Mouse (Mus musculus): Measurements from ENCODE around the gene Dusp22.

Gene Dusp22

GRCm38 (mm10) chr13:30659613-30660505 lies at the start of gene Dusp22:
Gene Dusp22, plus strand, starts transcription at chr13:30659999.
- DNase-seq = peak; percentile 85

GRCm38 (mm10) chr13:30612079-30612794 lies 47.6 kb upstream of the Dusp22 start:
- DNase-seq = no peak

GRCm38 (mm10) chr13:30619684-30620083 lies 40.1 kb upstream of the Dusp22 start:
- no peak for DNase-seq

GRCm38 (mm10) chr13:30628195-30629048 lies 31.4 kb upstream of the Dusp22 start:
- peak; percentile 18 for DNase-seq

- DNase-seq = no peak
Measured at GRCm38 (mm10) chr13:30629794-30630410, 29.9 kb upstream of the Dusp22 start.

GRCm38 (mm10) chr13:30632998-30633397 lies 26.8 kb upstream of the Dusp22 start:
- DNase-seq = no peak

- DNase-seq = no peak
Measured at GRCm38 (mm10) chr13:30636453-30636852, 23.3 kb upstream of the Dusp22 start.

GRCm38 (mm10) chr13:30638378-30639115 lies 21.3 kb upstream of the Dusp22 start:
- DNase-seq = no peak

- DNase-seq = no peak
Measured at GRCm38 (mm10) chr13:30642053-30642452, 17.7 kb upstream of the Dusp22 start.

- DNase-seq = no peak
Measured at GRCm38 (mm10) chr13:30648461-30648860, 11.3 kb upstream of the Dusp22 start.

GRCm38 (mm10) chr13:30649197-30649596 lies 10.6 kb upstream of the Dusp22 start:
- no peak for DNase-seq

GRCm38 (mm10) chr13:30650684-30651083 lies 9.1 kb upstream of the Dusp22 start:
- DNase-seq = no peak

GRCm38 (mm10) chr13:30653051-30653450 lies 6.7 kb upstream of the Dusp22 start:
- no peak for DNase-seq

- no peak for DNase-seq
Measured at GRCm38 (mm10) chr13:30654463-30654862, 5.3 kb upstream of the Dusp22 start.

- DNase-seq = no peak
Measured at GRCm38 (mm10) chr13:30656909-30657308, 2.9 kb upstream of the Dusp22 start.

- DNase-seq = no peak
Measured at GRCm38 (mm10) chr13:30657779-30658178, 2.0 kb upstream of the Dusp22 start.

- no peak for DNase-seq
Measured at GRCm38 (mm10) chr13:30658201-30658996, 1.4 kb upstream of the Dusp22 start.

GRCm38 (mm10) chr13:30665261-30665660 lies 5.5 kb downstream of the Dusp22 start:
- DNase-seq = no peak

- no peak for DNase-seq
Measured at GRCm38 (mm10) chr13:30666537-30666936, 6.7 kb downstream of the Dusp22 start.

- no peak for DNase-seq
Measured at GRCm38 (mm10) chr13:30668301-30668700, 8.5 kb downstream of the Dusp22 start.

- no peak for DNase-seq
Measured at GRCm38 (mm10) chr13:30669277-30669676, 9.5 kb downstream of the Dusp22 start.
